Mouse (Mus musculus): ENCODE measurements around the gene Klrc3. TPM values are rescaled to one million over a fixed set of nuclear protein-coding genes. Genes with fewer than 3 reads are reported as not detected.
"Not testable (repeated sequence)": the region's sequence is repeated elsewhere in the genome, so short reads cannot be mapped to it uniquely, and the experiment has no call there.

Gene Klrc3
- not detected in 2 replicates for total RNA-seq (2014; rRNA removed)
- polyA plus RNA-seq (2012; rRNA removed) = not detected in 2 replicates

DNA sequence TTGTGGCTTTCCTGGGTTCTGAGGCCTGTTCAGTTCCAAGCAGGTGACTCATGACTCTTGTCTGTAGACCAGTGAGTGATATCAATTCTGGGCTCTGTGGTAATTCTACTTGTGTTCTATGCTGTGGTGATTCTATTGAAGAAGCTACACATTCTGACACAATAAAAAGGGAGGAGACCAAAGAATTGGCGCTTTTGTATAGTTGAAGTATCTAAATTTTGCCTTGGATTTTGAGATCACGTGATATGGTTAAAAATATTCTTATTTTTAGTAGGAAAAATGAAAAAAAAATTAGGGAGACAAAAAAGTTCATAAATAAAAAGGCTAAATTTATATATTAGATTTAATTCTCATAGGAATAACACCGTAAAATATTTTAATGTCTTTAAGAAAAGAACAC is at the start of gene Klrc3:
TSS of gene Klrc3 (minus strand) at position 101 of the 400 bp plus-strand sequence.
- not testable (repeated sequence) for H3K27me3 ChIP-seq (ENCODE audit: control insufficient read depth, insufficient read depth, low read length); H3K4me1 ChIP-seq (ENCODE audit: control insufficient read depth, insufficient read depth, low read length); H3K79me2 ChIP-seq (ENCODE audit: control insufficient read depth, insufficient read depth, low read length); H3K9ac ChIP-seq (ENCODE audit: low read depth, low read length); DNase-seq (ENCODE audit: extremely low read depth, low read depth, low spot score); H3K27ac ChIP-seq (replicated peaks; ENCODE audit: insufficient read depth, low read depth, low read length); H3K36me3 ChIP-seq (ENCODE audit: control insufficient read depth, insufficient read depth, low read length); H3K4me3 ChIP-seq (ENCODE audit: insufficient read depth, low read depth, low read length)
- WGBS = 82% methylated on average over 3 of the region's 3 CpGs

DNA sequence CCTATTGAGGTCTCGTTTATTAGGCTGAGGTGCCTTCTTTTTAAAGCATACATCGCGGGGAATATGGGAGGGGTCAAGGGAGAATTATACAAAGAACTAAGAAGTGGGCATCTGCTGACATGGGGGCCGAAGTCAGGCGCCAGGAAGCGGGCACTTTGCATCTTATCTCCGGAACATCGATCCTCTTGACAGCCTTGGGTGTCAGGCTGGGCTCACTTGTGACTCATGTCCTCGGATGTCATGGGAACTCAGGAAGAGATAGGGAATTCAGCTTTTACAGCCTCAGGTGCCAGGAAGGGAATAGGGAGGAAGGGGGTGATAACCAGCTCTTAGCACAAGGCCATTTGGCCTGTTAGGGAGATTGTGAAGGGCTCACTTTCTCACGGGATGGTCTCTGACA is 48.3 kb upstream of the Klrc3 start:
- not testable (repeated sequence) for DNase-seq (ENCODE audit: extremely low read depth, low read depth, low spot score); H3K79me2 ChIP-seq (ENCODE audit: control insufficient read depth, insufficient read depth, low read length); H3K27ac ChIP-seq (replicated peaks; ENCODE audit: insufficient read depth, low read depth, low read length); H3K27me3 ChIP-seq (ENCODE audit: control insufficient read depth, insufficient read depth, low read length); H3K4me3 ChIP-seq (ENCODE audit: insufficient read depth, low read depth, low read length); H3K9ac ChIP-seq (ENCODE audit: low read depth, low read length); H3K4me1 ChIP-seq (ENCODE audit: control insufficient read depth, insufficient read depth, low read length); H3K36me3 ChIP-seq (ENCODE audit: control insufficient read depth, insufficient read depth, low read length)
- 66% methylated on average over 10 of the region's 10 CpGs for WGBS

GRCm38 (mm10) chr6:129680379-129680778 is 37.2 kb upstream of the Klrc3 start:
- WGBS = 68% methylated on average over 1 of the region's 1 CpGs
- no peaks in the 10 kb centered on the region for H3K4me1 ChIP-seq (ENCODE audit: control insufficient read depth, insufficient read depth, low read length)
- peak; percentile 8 for DNase-seq (ENCODE audit: extremely low read depth, low read depth, low spot score)
- no peak overlapping the region for H3K27ac ChIP-seq (replicated peaks; ENCODE audit: insufficient read depth, low read depth, low read length)
- H3K4me3 ChIP-seq (ENCODE audit: insufficient read depth, low read depth, low read length) = no peak overlapping the region
- no peak for TF ChIP-seq POLR2A (IDR thresholded peaks at IDR 0.05; ENCODE audit: extremely low read depth, insufficient read depth, low read length)
- TF ChIP-seq CTCF (IDR thresholded peaks at IDR 0.05; ENCODE audit: low read depth, low read length) = no peak
- H3K79me2 ChIP-seq (ENCODE audit: control insufficient read depth, insufficient read depth, low read length) = no peaks in the 10 kb centered on the region
- no peaks in the 10 kb centered on the region for H3K36me3 ChIP-seq (ENCODE audit: control insufficient read depth, insufficient read depth, low read length)
- H3K9ac ChIP-seq (ENCODE audit: low read depth, low read length) = no peak overlapping the region
- no peaks in the 10 kb centered on the region for H3K27me3 ChIP-seq (ENCODE audit: control insufficient read depth, insufficient read depth, low read length)

- WGBS = 72% methylated on average over 3 of the region's 3 CpGs
- no peaks in the 10 kb centered on the region for H3K79me2 ChIP-seq (ENCODE audit: control insufficient read depth, insufficient read depth, low read length)
Observed at GRCm38 (mm10) chr6:129678873-129679272, 35.7 kb upstream of the Klrc3 start, which contains the start of gene Klrc1. Gene Klrc1, minus strand, starts transcription at chr6:129678973.

GRCm38 (mm10) chr6:129661301-129661700 is 18.2 kb upstream of the Klrc3 start:
- H3K79me2 ChIP-seq (ENCODE audit: control insufficient read depth, insufficient read depth, low read length); H3K4me1 ChIP-seq (ENCODE audit: control insufficient read depth, insufficient read depth, low read length); H3K27me3 ChIP-seq (ENCODE audit: control insufficient read depth, insufficient read depth, low read length); H3K9ac ChIP-seq (ENCODE audit: low read depth, low read length); H3K27ac ChIP-seq (replicated peaks; ENCODE audit: insufficient read depth, low read depth, low read length); H3K36me3 ChIP-seq (ENCODE audit: control insufficient read depth, insufficient read depth, low read length); DNase-seq (ENCODE audit: extremely low read depth, low read depth, low spot score); H3K4me3 ChIP-seq (ENCODE audit: insufficient read depth, low read depth, low read length): not testable (repeated sequence)
- WGBS = 60% methylated on average over 1 of the region's 3 CpGs

More at GRCm38 (mm10) chr6:129678873-129679272, 35.7 kb upstream of the Klrc3 start, which contains the start of gene Klrc1:
- Histone ChIP-seq H3K4me3 (ENCODE audit: insufficient read depth, low read depth, low read length) (no peak within 1 kb of the TSS), H3K27me3 (ENCODE audit: control insufficient read depth, insufficient read depth, low read length) (no peaks in the 10 kb centered on the region), H3K4me1 (ENCODE audit: control insufficient read depth, insufficient read depth, low read length) (no peaks in the 10 kb centered on the region), H3K9ac (ENCODE audit: low read depth, low read length) (no peak within 1 kb of the TSS), H3K36me3 (ENCODE audit: control insufficient read depth, insufficient read depth, low read length) (no peaks in the 10 kb centered on the region), H3K27ac (replicated peaks; ENCODE audit: insufficient read depth, low read depth, low read length) (no peak within 1 kb of the TSS)
- TF ChIP-seq POLR2A (IDR thresholded peaks at IDR 0.05; ENCODE audit: extremely low read depth, insufficient read depth, low read length) (no peak), CTCF (IDR thresholded peaks at IDR 0.05; ENCODE audit: low read depth, low read length) (no peak)
- no peak for DNase-seq (ENCODE audit: extremely low read depth, low read depth, low spot score)

DNA sequence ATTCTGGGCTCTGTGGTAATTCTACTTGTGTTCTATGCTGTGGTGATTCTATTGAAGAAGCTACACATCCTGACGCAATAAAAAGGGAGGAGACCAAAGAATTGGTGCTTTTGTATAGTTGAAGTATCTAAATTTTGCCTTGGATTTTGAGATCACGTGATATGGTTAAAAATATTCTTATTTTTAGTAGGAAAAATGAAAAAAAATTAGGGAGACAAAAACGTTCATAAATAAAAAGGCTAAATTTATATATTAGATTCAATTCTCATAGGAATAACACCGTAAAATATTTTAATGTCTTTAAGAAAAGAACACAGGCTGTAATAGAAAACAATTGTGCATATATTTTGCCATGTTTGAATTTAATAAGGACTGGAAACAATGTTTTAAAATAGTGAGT is 17.5 kb upstream of the Klrc3 start, which contains the start of gene Klrc2:
TSS of gene Klrc2 (minus strand) at position 101 of the 400 bp plus-strand sequence.
- not testable (repeated sequence) for DNase-seq (ENCODE audit: extremely low read depth, low read depth, low spot score); H3K27me3 ChIP-seq (ENCODE audit: control insufficient read depth, insufficient read depth, low read length); H3K36me3 ChIP-seq (ENCODE audit: control insufficient read depth, insufficient read depth, low read length); H3K9ac ChIP-seq (ENCODE audit: low read depth, low read length); H3K4me1 ChIP-seq (ENCODE audit: control insufficient read depth, insufficient read depth, low read length); H3K27ac ChIP-seq (replicated peaks; ENCODE audit: insufficient read depth, low read depth, low read length); H3K4me3 ChIP-seq (ENCODE audit: insufficient read depth, low read depth, low read length); H3K79me2 ChIP-seq (ENCODE audit: control insufficient read depth, insufficient read depth, low read length)
- WGBS = 67% methylated on average over 4 of the region's 4 CpGs

DNA sequence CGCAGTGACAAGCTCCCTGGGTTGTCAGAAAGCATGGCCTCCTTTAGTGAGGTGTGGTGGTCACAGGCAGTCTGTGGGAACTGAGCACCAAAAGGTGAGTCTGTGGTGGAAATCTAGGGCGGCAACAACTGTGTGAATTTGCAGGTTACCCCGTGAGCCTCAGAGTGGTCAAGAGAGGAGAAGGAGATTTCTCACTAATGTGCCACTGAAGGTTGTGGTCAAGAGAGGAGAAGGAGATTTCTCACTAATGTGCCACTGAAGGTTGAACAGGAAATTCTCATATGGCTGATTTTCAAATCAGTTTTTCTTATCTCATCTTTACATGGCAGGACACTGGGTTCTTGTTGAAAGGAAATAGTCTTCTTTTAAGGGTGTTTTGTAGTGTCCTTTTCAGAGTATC is 917 bp upstream of the Klrc3 start:
- H3K79me2 ChIP-seq (ENCODE audit: control insufficient read depth, insufficient read depth, low read length); H3K9ac ChIP-seq (ENCODE audit: low read depth, low read length); H3K27ac ChIP-seq (replicated peaks; ENCODE audit: insufficient read depth, low read depth, low read length); H3K4me1 ChIP-seq (ENCODE audit: control insufficient read depth, insufficient read depth, low read length); H3K36me3 ChIP-seq (ENCODE audit: control insufficient read depth, insufficient read depth, low read length); H3K4me3 ChIP-seq (ENCODE audit: insufficient read depth, low read depth, low read length); H3K27me3 ChIP-seq (ENCODE audit: control insufficient read depth, insufficient read depth, low read length); DNase-seq (ENCODE audit: extremely low read depth, low read depth, low spot score): not testable (repeated sequence)
- WGBS = 85% methylated on average over 2 of the region's 3 CpGs

DNA sequence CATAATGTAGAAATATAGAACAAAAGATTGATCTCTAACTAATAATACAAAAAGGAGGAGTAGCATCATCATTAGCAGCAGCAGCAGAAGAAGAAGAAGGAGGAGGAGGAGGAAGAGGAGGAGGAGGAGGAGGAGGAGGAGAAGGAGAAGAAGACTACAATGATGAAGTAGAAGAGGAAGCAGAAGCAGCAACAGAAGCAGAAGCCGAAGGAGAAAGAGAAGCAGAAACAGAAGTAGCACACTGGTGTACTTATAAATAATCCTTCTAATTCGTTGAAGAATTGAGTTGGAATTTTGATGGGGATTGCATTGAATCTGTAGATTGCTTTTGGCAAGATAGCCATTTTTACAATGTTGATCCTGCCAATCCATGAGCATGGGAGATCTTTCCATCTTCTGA is 12.1 kb downstream of the Klrc3 start:
- not testable (repeated sequence) for H3K27me3 ChIP-seq (ENCODE audit: control insufficient read depth, insufficient read depth, low read length); H3K36me3 ChIP-seq (ENCODE audit: control insufficient read depth, insufficient read depth, low read length); H3K79me2 ChIP-seq (ENCODE audit: control insufficient read depth, insufficient read depth, low read length); H3K27ac ChIP-seq (replicated peaks; ENCODE audit: insufficient read depth, low read depth, low read length); DNase-seq (ENCODE audit: extremely low read depth, low read depth, low spot score); H3K4me3 ChIP-seq (ENCODE audit: insufficient read depth, low read depth, low read length); H3K4me1 ChIP-seq (ENCODE audit: control insufficient read depth, insufficient read depth, low read length); H3K9ac ChIP-seq (ENCODE audit: low read depth, low read length)
- WGBS = 72% methylated on average over 2 of the region's 2 CpGs

All from liver, adult 2 months (tissue).